Mouse (Mus musculus): ENCODE measurements at regions not wholly inside any gene's neighbourhood (a gene's known extent, or its start where the extent isn't known, plus 50 kb on each side); places are given as distances from the start of the nearest gene placed in this dataset.
A peak's percentile ranks its signal among the peaks of the same experiment; 100 is the strongest.

DNA sequence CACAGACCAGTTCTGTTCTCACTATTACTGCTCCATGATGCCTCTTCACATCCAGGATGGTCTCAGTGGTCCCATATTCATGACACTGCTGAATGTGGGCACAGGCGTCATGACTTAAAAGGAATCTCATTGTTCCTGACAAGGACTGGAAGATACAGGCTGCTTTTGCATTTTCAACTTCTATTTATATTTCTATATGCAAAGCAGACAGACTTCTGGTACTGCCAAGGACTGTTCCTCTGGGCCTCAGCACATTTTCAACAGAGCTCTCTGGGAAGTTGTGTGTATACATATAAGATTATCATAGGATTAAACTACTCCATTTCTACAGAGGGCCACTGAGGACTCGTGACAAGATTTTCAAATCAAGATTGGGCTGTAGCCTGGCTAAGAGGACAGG, 146.9 kb upstream of the Tmem72 start:
- TF ChIP-seq CTCF (IDR thresholded peaks at IDR 0.05; ENCODE audit: borderline replicate concordance, insufficient read depth, low read depth, low read length) (no peak), POLR2A (IDR thresholded peaks at IDR 0.05; ENCODE audit: borderline replicate concordance, insufficient read depth, low read length) (no peak)
- Histone ChIP-seq H3K27ac (ENCODE audit: insufficient read depth, low read length) (no peak overlapping the region), H3K4me1 (ENCODE audit: control insufficient read depth, insufficient read depth, low read length) (no peaks in the 10 kb centered on the region), H3K4me3 (replicated peaks; ENCODE audit: insufficient read depth, low read depth, low read length) (no peak overlapping the region), H3K27me3 (ENCODE audit: control insufficient read depth, insufficient read depth, low read length) (no peaks in the 10 kb centered on the region)
- no peak for DNase-seq
- WGBS = 78% methylated on average over 2 of the region's 2 CpGs

DNA sequence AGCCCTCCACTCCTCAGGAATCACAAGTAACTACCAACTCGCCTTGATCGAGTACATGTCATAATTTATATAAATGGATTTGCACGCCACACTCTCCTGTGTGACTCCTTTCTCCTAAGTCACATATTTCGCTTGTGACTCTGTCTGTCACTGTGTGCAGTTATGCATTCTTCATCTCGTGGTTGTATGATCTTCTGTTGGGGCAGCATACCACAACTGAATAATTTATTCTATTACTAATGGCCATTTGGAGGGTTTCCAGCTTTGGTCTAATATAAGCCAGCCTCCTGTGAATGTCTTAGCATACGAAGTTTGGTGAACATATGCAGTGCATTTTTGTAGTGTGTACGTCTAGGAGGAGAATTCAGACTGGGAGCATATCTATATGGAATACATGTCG, 176.6 kb upstream of the Tmem72 start:
- Histone ChIP-seq H3K27me3 (ENCODE audit: control insufficient read depth, insufficient read depth, low read length) (no peaks in the 10 kb centered on the region), H3K27ac (ENCODE audit: insufficient read depth, low read length) (no peak overlapping the region), H3K4me1 (ENCODE audit: control insufficient read depth, insufficient read depth, low read length) (no peaks in the 10 kb centered on the region), H3K4me3 (replicated peaks; ENCODE audit: insufficient read depth, low read depth, low read length) (no peak overlapping the region)
- WGBS = 82% methylated on average over 8 of the region's 8 CpGs
- no peak for TF ChIP-seq POLR2A (IDR thresholded peaks at IDR 0.05; ENCODE audit: borderline replicate concordance, insufficient read depth, low read length)
- TF ChIP-seq CTCF (IDR thresholded peaks at IDR 0.05; ENCODE audit: borderline replicate concordance, insufficient read depth, low read depth, low read length) = no peak
- no peak for DNase-seq

DNA sequence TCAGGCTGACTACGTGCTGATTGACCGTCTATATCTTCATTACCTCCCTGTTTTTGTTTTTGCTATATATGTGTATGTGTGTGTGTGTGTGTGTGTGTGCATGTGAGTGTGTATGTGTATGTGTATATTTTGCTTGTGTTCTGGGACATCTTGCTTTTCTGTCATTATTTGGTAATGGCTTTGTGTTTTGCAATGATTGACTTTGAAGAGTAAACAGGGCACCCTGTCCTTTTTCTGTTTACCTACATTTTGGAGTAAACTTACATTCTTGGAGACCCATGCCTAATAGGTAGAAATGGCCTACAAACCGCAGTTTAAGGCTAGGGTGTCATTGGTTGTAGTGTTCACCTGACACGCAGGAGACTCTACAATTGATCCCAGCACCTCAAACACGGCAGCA, 177.5 kb upstream of the Tmem72 start:
- no peak for DNase-seq
- Histone ChIP-seq H3K4me1 (ENCODE audit: control insufficient read depth, insufficient read depth, low read length) (no peaks in the 10 kb centered on the region), H3K27ac (ENCODE audit: insufficient read depth, low read length) (no peak overlapping the region), H3K27me3 (ENCODE audit: control insufficient read depth, insufficient read depth, low read length) (no peaks in the 10 kb centered on the region), H3K4me3 (replicated peaks; ENCODE audit: insufficient read depth, low read depth, low read length) (no peak overlapping the region)
- TF ChIP-seq POLR2A (IDR thresholded peaks at IDR 0.05; ENCODE audit: borderline replicate concordance, insufficient read depth, low read length) (no peak), CTCF (IDR thresholded peaks at IDR 0.05; ENCODE audit: borderline replicate concordance, insufficient read depth, low read depth, low read length) (no peak)
- 96% methylated on average over 5 of the region's 5 CpGs for WGBS

DNA sequence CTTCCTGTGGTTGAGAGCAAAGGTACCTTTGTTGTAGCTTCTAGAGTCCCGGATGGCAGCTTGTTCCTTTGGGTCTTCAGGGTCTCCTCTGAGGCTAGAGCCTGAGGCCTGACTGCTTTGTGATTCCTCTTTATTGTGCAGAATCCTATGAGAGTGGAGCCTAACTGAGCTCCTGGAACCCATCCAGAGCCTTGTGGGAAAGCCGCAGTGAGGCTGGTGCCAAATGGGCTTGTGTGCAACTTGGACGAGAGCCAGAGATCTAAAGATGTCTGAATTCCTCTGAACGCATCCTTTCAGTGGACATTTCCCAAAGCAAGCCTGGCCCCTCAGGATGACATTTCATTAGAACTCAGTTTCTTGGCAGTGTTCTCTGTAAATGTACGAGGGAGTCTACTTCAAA, 178.4 kb upstream of the Tmem72 start:
- peak; percentile 46 to 72 for DNase-seq
- no peaks in the 10 kb centered on the region for H3K27me3 ChIP-seq (ENCODE audit: control insufficient read depth, insufficient read depth, low read length)
- H3K27ac ChIP-seq (ENCODE audit: insufficient read depth, low read length) = no peak overlapping the region
- H3K4me3 ChIP-seq (replicated peaks; ENCODE audit: insufficient read depth, low read depth, low read length) = no peak overlapping the region
- no peaks in the 10 kb centered on the region for H3K4me1 ChIP-seq (ENCODE audit: control insufficient read depth, insufficient read depth, low read length)
- TF ChIP-seq CTCF (IDR thresholded peaks at IDR 0.05; ENCODE audit: borderline replicate concordance, insufficient read depth, low read depth, low read length) = no peak
- no peak for TF ChIP-seq POLR2A (IDR thresholded peaks at IDR 0.05; ENCODE audit: borderline replicate concordance, insufficient read depth, low read length)
- 5% methylated on average over 5 of the region's 5 CpGs for WGBS

DNA sequence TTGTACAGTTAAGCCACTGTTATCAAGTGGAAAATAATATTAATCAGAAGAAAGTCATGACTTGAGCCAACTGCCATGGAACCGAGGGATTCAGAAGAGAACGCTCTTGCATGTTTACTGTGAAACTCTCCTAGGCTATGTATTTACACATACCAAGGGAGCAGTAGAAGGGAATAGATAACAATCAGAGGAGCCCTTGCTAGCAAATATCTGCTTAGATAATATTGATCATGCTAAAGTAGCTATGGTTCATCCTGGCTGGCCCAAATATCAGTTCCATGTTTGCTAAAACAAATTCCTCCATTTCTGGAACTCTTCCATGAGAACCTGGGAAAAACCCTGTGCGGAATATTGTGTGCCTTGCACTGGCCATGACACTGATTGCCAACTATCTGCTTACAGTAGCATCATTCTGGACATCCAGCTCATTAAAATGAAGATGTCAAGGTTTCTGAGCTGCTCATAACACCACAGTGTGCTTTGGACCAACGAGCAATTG, 179.5 kb upstream of the Tmem72 start:
- 82% methylated on average over 4 of the region's 4 CpGs for WGBS
- Histone ChIP-seq H3K4me3 (replicated peaks; ENCODE audit: insufficient read depth, low read depth, low read length) (no peak overlapping the region), H3K27me3 (ENCODE audit: control insufficient read depth, insufficient read depth, low read length) (no peaks in the 10 kb centered on the region), H3K4me1 (ENCODE audit: control insufficient read depth, insufficient read depth, low read length) (no peaks in the 10 kb centered on the region), H3K27ac (ENCODE audit: insufficient read depth, low read length) (no peak overlapping the region)
- no peak for TF ChIP-seq CTCF (IDR thresholded peaks at IDR 0.05; ENCODE audit: borderline replicate concordance, insufficient read depth, low read depth, low read length)
- TF ChIP-seq POLR2A (IDR thresholded peaks at IDR 0.05; ENCODE audit: borderline replicate concordance, insufficient read depth, low read length) = no peak
- DNase-seq = no peak

DNA sequence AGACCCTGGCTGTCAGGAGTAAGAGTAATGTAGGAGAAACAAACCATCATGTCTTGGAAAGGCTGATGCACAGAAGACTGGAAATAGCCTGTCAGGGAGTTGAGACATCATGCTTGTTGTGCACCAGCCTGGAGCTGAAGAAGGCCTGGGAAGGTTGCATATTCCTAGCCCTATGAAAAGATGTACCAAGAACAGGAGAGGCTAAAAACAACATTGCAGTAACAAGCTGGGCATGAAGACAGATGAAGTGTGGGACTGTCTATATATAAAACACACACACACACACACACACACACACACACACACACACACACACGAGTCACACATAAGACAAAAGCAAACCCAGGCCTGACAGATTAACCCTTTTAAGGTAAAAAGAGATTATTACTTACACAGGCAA, 185.1 kb upstream of the Tmem72 start:
- Histone ChIP-seq H3K4me3 (replicated peaks; ENCODE audit: insufficient read depth, low read depth, low read length) (no peak overlapping the region), H3K27ac (ENCODE audit: insufficient read depth, low read length) (no peak overlapping the region), H3K4me1 (ENCODE audit: control insufficient read depth, insufficient read depth, low read length) (no peaks in the 10 kb centered on the region), H3K27me3 (ENCODE audit: control insufficient read depth, insufficient read depth, low read length) (no peaks in the 10 kb centered on the region)
- WGBS = 30% methylated on average over 1 of the region's 1 CpGs
- DNase-seq = no peak
- TF ChIP-seq CTCF (IDR thresholded peaks at IDR 0.05; ENCODE audit: borderline replicate concordance, insufficient read depth, low read depth, low read length) = no peak
- TF ChIP-seq POLR2A (IDR thresholded peaks at IDR 0.05; ENCODE audit: borderline replicate concordance, insufficient read depth, low read length) = no peak

DNA sequence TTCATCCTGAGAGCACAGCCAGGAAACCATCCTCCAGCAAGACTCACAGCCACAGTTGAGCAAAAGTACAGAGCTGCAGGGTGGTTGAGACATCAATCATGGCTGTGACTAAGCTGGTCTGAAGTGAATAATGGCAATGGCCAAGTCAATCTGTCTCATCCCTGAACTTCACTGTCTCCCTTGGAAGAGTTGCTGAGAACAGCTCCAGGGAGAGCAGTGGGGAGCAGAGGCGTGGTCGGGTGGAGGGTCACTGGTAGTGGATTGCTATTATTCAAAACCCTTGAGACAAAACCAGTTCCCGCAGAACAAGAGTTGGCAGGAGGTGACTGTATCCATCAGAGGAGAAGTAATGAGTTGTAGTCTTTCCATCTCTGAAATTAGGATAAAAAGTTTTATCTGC, 185.7 kb upstream of the Tmem72 start:
- H3K4me1 ChIP-seq (ENCODE audit: control insufficient read depth, insufficient read depth, low read length) = no peaks in the 10 kb centered on the region
- DNase-seq = no peak
- no peak overlapping the region for H3K27ac ChIP-seq (ENCODE audit: insufficient read depth, low read length)
- TF ChIP-seq CTCF (IDR thresholded peaks at IDR 0.05; ENCODE audit: borderline replicate concordance, insufficient read depth, low read depth, low read length) = no peak
- no peak for TF ChIP-seq POLR2A (IDR thresholded peaks at IDR 0.05; ENCODE audit: borderline replicate concordance, insufficient read depth, low read length)
- H3K4me3 ChIP-seq (replicated peaks; ENCODE audit: insufficient read depth, low read depth, low read length) = no peak overlapping the region
- WGBS = 29% methylated on average over 3 of the region's 3 CpGs
- H3K27me3 ChIP-seq (ENCODE audit: control insufficient read depth, insufficient read depth, low read length) = no peaks in the 10 kb centered on the region

DNA sequence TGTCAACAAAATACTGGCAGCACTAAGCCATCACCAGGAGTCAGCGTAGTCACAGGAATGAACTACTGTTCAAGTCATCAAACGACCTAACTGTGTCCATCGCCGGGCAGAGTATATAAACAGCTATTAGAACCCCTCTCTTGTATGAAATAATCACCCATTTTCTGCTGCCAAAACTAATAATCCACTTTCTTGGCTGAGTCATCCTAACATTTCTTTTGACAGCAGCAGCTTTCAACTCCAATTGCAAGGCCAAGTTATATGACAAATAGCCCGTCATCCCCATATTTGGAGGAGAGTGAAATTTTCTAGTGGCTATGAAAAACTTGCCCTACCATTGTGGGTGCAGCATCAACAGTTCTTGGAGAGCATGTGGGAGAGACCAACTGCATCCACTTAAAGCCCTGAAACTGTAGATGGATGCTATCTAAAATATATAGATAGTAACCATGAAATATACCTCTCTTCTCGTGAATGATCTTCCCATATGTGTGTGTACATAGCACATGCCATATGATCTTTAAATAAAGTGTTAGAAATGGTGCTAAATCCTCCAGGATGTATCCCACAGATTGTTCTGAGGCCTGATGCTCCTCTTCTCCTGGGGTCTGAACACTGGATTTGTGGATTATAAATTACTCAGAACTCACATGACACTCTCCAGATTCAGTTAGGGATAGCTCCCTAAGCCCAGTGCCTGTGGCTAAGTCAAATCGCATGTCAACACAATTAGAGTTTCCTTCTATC, 189.9 kb upstream of the Tmem72 start:
- H3K4me1 ChIP-seq (ENCODE audit: control insufficient read depth, insufficient read depth, low read length) = no peaks in the 10 kb centered on the region
- TF ChIP-seq POLR2A (IDR thresholded peaks at IDR 0.05; ENCODE audit: borderline replicate concordance, insufficient read depth, low read length) (no peak), CTCF (IDR thresholded peaks at IDR 0.05; ENCODE audit: borderline replicate concordance, insufficient read depth, low read depth, low read length) (no peak)
- H3K27me3 ChIP-seq (ENCODE audit: control insufficient read depth, insufficient read depth, low read length) = no peaks in the 10 kb centered on the region
- DNase-seq = no peak
- no peak overlapping the region for H3K4me3 ChIP-seq (replicated peaks; ENCODE audit: insufficient read depth, low read depth, low read length)
- WGBS = 69% methylated on average over 7 of the region's 7 CpGs
- H3K27ac ChIP-seq (ENCODE audit: insufficient read depth, low read length) = no peak overlapping the region

All from cerebellum, adult 2 months (tissue).